Mouse (Mus musculus) lung, postnatal 0 days (tissue): Measurements from ENCODE around the gene Mturn.

Experiments
- CTCF ChIP-seq: IDR thresholded peaks from 2 replicates; pipeline ENCODE4 v1.5.1; 2016; ENCODE audit warnings: antibody characterized with exemption, mild to moderate bottlenecking
- EP300 ChIP-seq: IDR thresholded peaks from 2 replicates; pipeline ENCODE4 v1.6.1; 2016; ENCODE audit warnings: antibody characterized with exemption, mild to moderate bottlenecking, control low read depth

GRCm38 (mm10) chr6:54704539-54704845 is 23.1 kb downstream of the Mturn start:
- TF ChIP-seq CTCF, result no peak
- TF ChIP-seq EP300, result no peak
